Mouse (Mus musculus): Measurements from ENCODE around the gene Tmem88. TPM values are rescaled to one million over a fixed set of nuclear protein-coding genes. Genes with fewer than 3 reads are reported as not detected.
A peak's percentile ranks its signal among the peaks of the same experiment; 100 is the strongest.

The Tmem88 gene
- total and polyA plus RNA-seq, 3 experiments, result 0.16 to 0.25 TPM; not detected in 1

DNA sequence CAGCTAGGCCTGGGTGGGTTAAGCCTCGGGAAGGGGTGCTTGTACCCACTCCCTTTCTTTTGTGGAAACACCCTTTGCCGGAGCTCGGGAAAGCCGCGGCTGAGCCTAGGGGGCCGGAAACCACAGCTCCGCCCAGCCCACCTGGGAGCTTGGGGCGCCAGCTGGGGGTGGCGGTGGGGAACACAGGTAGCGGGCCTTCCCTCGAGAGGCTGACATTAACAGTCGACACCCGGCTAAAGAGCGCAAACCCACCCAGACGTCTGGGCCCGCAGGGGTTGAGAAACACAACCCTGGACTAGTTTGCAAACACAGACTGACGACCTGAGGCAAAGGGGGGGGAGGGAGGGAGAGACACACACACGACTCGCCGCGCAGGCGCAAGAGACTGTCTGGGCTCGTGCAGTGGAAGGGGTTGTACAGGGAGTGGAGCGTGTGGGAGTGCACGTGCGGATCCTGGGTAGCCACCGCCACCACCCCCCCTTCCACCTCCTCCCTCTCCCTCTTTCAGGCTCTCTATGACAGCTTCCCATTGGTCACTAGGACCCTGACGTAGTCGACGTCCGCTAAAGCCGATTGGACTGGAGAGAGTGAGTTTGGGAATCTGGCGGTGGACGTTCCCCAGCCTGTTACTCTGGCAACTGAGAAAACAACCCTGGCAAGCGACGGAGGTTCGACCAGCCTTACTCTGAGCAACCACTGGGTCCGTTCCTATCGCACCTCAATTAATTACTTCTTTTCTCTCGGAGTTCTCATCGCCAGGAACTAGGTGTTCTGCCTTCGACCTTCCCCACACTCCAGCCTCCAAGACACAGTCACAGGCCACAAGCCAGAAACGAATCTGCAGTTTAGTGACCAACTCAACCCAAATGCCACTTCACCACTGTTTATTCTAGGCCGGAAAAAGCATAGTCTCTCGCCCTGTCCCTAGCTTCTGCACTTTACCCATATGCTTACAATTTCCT, 20.7 kb upstream of the Tmem88 start (continued):
- no peak for TF ChIP-seq PAX5 (IDR thresholded peaks at IDR 0.05; ENCODE audit: low read length)

DNA sequence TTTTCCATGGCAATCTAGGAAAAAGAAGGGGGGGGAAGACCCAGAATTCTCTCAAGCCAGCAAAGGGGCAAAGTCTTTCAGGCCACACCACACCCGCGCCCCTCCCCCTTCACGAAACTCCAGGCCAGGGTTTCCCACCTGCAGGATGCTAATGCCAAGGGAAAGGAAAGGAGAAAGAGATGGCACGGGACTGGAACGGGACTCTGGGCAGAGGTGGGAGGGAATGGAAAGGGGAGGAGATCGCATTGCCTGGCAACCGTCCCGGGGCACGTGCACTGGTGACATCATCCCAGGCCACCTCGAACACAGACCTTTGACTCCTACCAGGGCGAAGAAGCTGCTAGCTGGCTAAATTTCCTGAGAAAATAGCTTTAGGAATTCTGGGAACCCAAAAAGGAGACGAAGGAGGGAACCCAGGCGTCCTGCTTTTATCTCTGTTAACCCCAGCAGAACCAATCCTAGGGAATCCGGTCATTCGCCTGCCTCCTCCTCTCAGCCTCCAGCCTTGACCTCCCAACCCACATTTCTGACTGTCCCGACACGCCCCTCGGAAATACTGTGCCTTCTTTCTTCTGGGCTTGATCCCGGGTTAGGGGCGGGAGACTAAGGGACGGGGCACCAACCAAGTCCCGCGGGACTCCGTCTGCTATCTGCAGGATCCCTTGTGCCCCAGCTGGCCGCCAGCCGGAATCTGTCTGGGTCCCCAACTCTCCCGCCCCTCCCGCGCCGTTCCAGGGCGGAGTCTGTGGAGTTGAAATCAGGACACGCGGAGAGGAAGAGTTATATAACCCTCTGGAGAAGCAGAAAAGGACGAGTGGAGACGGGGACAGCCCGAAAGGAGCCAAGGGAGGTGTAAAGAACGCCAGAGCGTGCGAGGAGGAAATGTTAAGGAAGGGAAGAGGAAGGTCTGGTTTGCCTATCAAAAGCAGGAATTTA, 19.7 kb upstream of the Tmem88 start:
- in situ Hi-C loops (cut with MboI; ENCODE audit: low pct_ligation_motif_present, low pct_unique_long_range_greater_than_20kb, low sequenced_read_pairs) (no loop called here), dilution Hi-C loops (cut with MboI; ENCODE audit: extremely low pct_ligation_motif_present, extremely low pct_unique_long_range_greater_than_20kb, low sequenced_read_pairs) (no loop called here)
- Histone ChIP-seq H3K9me3 (replicated peaks; ENCODE audit: low read length) (no peaks in the 10 kb centered on the region), H3K4me1 (ENCODE audit: control insufficient read depth in 1 of 2, insufficient read depth in 2 of 2) (peaks cover 34 to 69% of the 10 kb centered on the region in 2 experiments), H3K4me3 (replicated peaks in 1 of 3; ENCODE audit: low read depth in 2 of 3, low read length in 2 of 3, poor library complexity in 1 of 3) (peak overlapping the region in 2 of 3 experiments; percentile 36 to 48), H3K9ac (ENCODE audit: insufficient read depth, low read depth) (peak overlapping the region; percentile 52; the same call in 1 of the 2 replicates), H3K4me2 (ENCODE audit: insufficient read depth, low read depth, poor library complexity, severe bottlenecking) (peak overlapping the region; percentile 93), H3K36me3 (replicated peaks in 1 of 2; ENCODE audit: control insufficient read depth in 1 of 2, insufficient read depth in 1 of 2, low read length in 1 of 2) (no peaks in the 10 kb centered on the region), H3K27me3 (replicated peaks) (peaks cover 59% of the 10 kb centered on the region), H3K27ac (ENCODE audit: insufficient read depth, low read depth) (no peak overlapping the region), H3K79me2 (replicated peaks; ENCODE audit: control insufficient read depth, extremely low read depth, insufficient read depth, poor library complexity, severe bottlenecking) (no peaks in the 10 kb centered on the region)
- DNase-seq (ENCODE audit: extremely low read depth), result peak; percentile 54
- TF ChIP-seq IRF4 (IDR thresholded peaks at IDR 0.05; ENCODE audit: low read depth, low read length), result peak; percentile 61
- no peak for TF ChIP-seq TBP (conservative IDR thresholded peaks at IDR 0.05; ENCODE audit: low read depth, low read length)
- no peak for TF ChIP-seq ZNF384 (IDR thresholded peaks at IDR 0.05; ENCODE audit: low read depth, low read length)
- TF ChIP-seq USF2 (conservative IDR thresholded peaks at IDR 0.05; ENCODE audit: low read depth, low read length), result 0 out of 2 replicates have a peak, but pooled peaks have one; percentile 5
- no peak for TF ChIP-seq POLR2A (IDR thresholded peaks at IDR 0.05; ENCODE audit: low read depth, low read length)
- TF ChIP-seq USF1 (IDR thresholded peaks at IDR 0.05; ENCODE audit: low read depth, low read length), result peak; percentile 24
- TF ChIP-seq MXI1 (IDR thresholded peaks at IDR 0.05; ENCODE audit: low read depth, low read length), result peak; percentile 62
- no peak for TF ChIP-seq ELF1 (IDR thresholded peaks at IDR 0.05; ENCODE audit: low read depth, low read length)
- TF ChIP-seq ZC3H11A (IDR thresholded peaks at IDR 0.05; ENCODE audit: low read depth, low read length), result no peak
- TF ChIP-seq MAX (IDR thresholded peaks at IDR 0.05; ENCODE audit: low read length), result peak; percentile 84
- TF ChIP-seq CTCF (conservative IDR thresholded peaks at IDR 0.05 in 1 of 2, IDR thresholded peaks at IDR 0.05 in 1 of 2; ENCODE audit: low read depth in 2 of 2, low read length in 2 of 2), result no peak
- TF ChIP-seq EP300 (IDR thresholded peaks at IDR 0.05; ENCODE audit: low read length), result peak; percentile 53; the same call in 1 of the 2 replicates
- TF ChIP-seq RCOR1 (conservative IDR thresholded peaks at IDR 0.05; ENCODE audit: low read depth, low read length), result peak; percentile 60; the same call in 1 of the 2 replicates
- TF ChIP-seq E2F4 (IDR thresholded peaks at IDR 0.05; ENCODE audit: insufficient replicate concordance, low read depth, low read length), result no peak
- TF ChIP-seq UBTF (IDR thresholded peaks at IDR 0.05; ENCODE audit: low read depth, low read length), result no peak
- peak; percentile 44; the same call in 1 of the 2 replicates for TF ChIP-seq HCFC1 (IDR thresholded peaks at IDR 0.05; ENCODE audit: low read depth, low read length)
- no peak for TF ChIP-seq POLR2AphosphoS2 (IDR thresholded peaks at IDR 0.05; ENCODE audit: low read depth, low read length)
- TF ChIP-seq NELFE (IDR thresholded peaks at IDR 0.05; ENCODE audit: low read depth, low read length), result no peak
- peak; percentile 81 for TF ChIP-seq CHD2 (IDR thresholded peaks at IDR 0.05; ENCODE audit: low read length)
- TF ChIP-seq BHLHE40 (IDR thresholded peaks at IDR 0.05; ENCODE audit: low read depth, low read length), result peak; percentile 99
- peak; percentile 25; the same call in 1 of the 2 replicates for TF ChIP-seq TCF12 (IDR thresholded peaks at IDR 0.05; ENCODE audit: low read depth, low read length)
- no peak for TF ChIP-seq MAFK (IDR thresholded peaks at IDR 0.05; ENCODE audit: insufficient replicate concordance, low read length)
- no peak for TF ChIP-seq GABPA (IDR thresholded peaks at IDR 0.05; ENCODE audit: insufficient replicate concordance, low read depth, low read length)
- TF ChIP-seq ZMIZ1 (IDR thresholded peaks at IDR 0.05; ENCODE audit: low read depth, low read length), result 0 out of 2 replicates have a peak, but pooled peaks have one; percentile 28
- no peak for TF ChIP-seq SMC3 (IDR thresholded peaks at IDR 0.05; ENCODE audit: low read depth, low read length)
- TF ChIP-seq MAZ (IDR thresholded peaks at IDR 0.05; ENCODE audit: low read depth, low read length), result peak; percentile 94
- no peak; the same call in 1 of the 2 replicates for TF ChIP-seq CHD1 (IDR thresholded peaks at IDR 0.05; ENCODE audit: low read depth, low read length)
- peak; percentile 76 for TF ChIP-seq JUN (IDR thresholded peaks at IDR 0.05; ENCODE audit: insufficient read depth, low read depth, low read length)
- peak; percentile 81 for TF ChIP-seq SIN3A (IDR thresholded peaks at IDR 0.05; ENCODE audit: low read length)
- no peak for TF ChIP-seq ZKSCAN1 (IDR thresholded peaks at IDR 0.05; ENCODE audit: borderline replicate concordance, low read depth, low read length)
- TF ChIP-seq NRF1 (IDR thresholded peaks at IDR 0.05; ENCODE audit: low read depth, low read length), result 0 out of 2 replicates have a peak, but pooled peaks have one; percentile 13
- TF ChIP-seq MYC (IDR thresholded peaks at IDR 0.05; ENCODE audit: low read depth, low read length), result peak; percentile 56; the same call in 1 of the 2 replicates

Measured in CH12.LX (cell line).